Mouse (Mus musculus): ENCODE measurements around the gene Fryl. TPM values are rescaled to one million over a fixed set of nuclear protein-coding genes. Genes with fewer than 3 reads are reported as not detected.

Gene Fryl
- polyA plus RNA-seq, 1 experiment: 35.4 TPM

DNA sequence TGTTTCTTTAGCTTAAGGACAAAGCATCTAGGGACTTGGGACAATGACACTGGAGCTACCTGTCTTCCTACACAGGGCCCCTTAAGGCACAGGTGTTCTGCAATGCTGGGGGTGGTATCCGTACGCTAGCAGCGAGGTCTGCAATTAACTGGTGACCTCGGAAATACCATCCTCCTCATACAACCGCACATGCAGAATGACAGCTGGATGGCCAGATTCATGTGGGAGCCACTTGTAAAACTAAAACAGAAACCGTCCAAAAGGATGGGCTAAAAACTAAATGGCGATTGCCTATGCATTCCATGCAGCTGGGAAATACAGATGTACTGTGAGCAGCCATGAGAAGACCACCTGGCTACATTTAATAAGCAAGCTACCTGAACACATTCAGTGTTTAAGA is 34.6 kb downstream of the Fryl start:
- DNase-seq (ENCODE audit: low spot score): no peak

DNA sequence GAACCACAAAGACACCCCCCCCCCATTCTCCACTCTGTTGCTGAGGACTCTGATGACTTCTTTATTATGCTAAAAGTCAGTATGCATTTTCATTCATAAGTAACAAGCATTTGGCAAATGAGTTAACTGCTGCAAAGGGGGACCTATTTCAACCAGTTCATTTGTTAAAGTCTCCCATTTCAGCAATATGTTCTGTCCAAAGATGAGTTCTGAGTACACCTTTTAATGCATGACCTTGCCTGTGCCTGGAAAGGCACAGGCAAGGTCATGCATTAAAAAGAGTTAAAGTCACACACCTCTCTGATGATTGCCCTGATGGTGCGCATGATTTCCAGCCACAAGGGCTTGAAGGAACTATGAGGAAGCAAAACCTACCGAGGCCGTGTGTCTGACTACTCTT is 36.7 kb downstream of the Fryl start:
- DNase-seq (ENCODE audit: low spot score): no peak

DNA sequence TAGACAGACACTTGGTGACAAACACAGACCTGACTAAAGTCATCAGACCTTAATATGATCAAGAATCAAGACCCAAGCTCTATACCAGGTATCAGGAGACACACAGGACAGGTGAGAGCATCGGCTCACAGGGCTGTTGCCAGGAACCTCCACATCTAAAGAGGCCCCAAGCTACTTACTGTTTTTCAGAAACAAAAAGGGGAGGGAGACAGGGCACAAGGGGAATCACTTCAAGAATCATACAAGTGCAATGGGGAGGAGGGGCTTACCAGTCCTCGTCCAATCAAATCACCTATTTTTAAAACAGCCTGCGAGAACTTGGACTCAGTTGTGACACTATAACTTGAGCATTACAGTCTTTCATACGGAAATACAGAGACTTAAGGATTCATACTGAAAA is 38.4 kb downstream of the Fryl start:
- no peak for DNase-seq (ENCODE audit: low spot score)

DNA sequence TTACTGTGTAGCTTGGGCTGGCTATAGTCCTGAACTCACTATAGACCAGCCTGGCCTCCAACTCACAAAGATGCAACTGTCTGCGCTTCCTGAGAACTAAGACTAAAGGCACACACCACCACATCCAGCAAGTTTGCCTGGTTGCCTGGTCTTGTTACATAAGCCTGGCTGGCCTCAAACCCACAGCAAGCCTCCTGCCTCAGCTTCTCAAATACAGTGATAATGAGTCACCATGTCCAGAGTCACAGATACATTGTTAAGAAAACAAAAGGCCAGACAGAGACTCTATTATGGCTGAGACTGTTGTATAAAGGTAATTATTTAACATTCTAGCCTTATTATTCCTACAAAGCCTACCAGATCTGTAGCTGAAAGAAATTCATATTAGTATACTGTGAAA is 39.3 kb downstream of the Fryl start:
- no peak for DNase-seq (ENCODE audit: low spot score)

DNA sequence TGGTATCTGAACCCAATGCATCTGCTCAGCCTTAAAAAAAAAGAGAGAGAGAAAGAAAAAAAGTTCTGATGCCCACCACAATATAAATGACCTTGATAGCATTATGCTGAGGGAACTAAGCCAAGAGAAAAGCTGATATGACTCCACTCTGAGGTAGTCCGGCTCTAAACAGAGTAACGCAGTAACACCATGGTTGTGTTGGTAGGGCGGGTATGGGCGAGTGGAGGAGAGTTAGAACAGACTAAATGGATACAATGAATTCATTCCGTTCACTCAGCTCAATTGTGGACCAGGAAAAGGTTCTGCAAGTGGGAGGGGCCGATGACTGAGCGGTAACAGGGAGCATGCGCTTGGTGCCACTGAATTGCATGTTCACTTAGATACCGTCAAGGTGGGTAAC is 40.4 kb downstream of the Fryl start:
- DNase-seq (ENCODE audit: low spot score): no peak

DNA sequence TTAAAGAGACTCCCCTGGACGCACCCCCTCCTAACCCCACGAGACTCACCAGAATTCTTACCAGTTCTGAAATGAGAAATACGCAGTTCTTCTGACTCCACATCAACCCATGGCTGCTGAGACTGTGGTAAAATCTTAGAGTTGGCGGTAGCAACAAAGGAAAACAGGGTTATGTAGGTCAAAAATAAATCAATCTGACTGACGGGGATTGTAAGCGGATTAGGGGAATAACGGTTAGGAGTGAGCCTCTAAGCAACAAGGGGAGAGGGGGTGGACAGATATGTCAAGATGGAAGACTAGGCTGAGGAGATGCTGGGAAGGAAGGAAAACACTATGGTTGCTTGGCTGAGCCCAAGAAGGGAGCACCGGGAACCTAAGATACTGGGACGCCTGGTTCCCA is 44.0 kb downstream of the Fryl start:
- DNase-seq (ENCODE audit: low spot score): no peak

DNA sequence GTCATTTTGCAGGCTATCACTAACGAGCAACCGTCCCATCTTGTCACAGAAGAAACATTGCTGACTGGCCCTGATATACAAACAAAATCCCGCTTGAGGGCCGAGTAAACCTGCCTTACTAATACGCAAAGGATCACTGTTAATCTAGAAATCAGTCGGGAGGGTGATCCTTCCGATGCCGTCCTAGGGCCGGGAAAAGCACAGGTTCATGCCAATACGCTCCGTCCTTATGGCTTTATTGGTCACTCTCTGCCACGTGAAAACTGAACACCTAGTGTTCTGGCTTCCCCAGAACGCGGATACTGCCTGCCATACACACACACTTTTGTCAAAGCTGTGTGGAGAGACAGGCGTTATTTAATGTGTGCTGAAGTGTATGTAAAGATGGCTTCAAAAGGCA is 44.5 kb downstream of the Fryl start:
- no peak for DNase-seq (ENCODE audit: low spot score)

DNA sequence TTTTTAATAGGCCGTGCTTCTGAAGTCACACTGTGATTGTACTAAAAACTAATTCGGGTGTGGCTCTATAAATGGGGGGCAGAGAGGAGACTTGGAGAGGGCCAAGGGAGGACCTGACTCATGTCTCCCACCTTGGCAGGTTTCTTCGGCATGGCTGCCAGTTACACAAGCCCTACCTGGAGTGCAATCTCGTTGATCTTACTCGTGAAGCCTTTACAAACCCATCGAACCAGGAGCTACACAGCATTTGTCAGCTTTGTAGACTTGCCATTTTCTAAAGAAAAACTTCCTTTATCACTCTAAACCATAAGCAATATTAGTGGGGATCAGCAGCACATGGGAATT is 45.5 kb downstream of the Fryl start:
- no peak for DNase-seq (ENCODE audit: low spot score)

DNA sequence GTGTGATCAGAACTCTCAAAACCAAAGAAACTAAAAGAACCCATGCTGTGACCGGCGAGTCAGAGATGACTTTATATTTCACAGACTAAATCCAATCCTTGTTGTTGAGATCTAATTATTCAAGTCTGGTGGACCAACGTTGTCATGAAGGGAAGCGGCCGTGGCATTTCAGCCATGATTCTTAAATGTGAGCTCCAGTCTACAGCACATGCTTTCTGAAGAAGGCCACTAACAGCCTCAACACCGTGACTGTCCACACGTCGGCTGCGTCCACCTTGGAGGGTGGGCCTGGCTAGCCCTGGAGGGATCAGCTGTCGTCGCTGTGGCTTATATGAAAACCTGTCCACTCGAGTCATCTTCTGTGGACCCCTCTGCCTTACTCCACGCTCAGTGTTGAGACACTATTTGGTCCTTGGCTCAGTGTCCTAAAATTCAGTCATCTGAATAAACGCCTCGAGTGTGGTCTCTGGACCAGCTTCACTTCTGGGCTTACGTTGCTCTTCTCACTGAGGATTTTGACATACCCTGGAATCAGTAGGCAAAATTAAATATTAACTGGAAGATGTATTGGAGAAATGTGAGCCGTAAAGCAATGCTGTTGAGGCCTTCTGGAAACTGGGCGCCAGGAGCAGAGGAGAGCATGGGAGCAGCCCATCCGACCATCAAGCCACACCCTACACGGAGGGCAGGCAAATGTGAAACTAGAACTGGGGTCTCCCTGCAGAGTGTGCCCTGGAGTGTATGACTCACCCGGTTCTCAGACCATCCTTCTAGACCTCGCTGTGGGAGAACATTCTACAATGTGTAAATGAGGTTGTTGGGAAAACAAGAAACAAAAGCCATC is 46.1 kb downstream of the Fryl start:
- DNase-seq (ENCODE audit: low spot score): no peak

DNA sequence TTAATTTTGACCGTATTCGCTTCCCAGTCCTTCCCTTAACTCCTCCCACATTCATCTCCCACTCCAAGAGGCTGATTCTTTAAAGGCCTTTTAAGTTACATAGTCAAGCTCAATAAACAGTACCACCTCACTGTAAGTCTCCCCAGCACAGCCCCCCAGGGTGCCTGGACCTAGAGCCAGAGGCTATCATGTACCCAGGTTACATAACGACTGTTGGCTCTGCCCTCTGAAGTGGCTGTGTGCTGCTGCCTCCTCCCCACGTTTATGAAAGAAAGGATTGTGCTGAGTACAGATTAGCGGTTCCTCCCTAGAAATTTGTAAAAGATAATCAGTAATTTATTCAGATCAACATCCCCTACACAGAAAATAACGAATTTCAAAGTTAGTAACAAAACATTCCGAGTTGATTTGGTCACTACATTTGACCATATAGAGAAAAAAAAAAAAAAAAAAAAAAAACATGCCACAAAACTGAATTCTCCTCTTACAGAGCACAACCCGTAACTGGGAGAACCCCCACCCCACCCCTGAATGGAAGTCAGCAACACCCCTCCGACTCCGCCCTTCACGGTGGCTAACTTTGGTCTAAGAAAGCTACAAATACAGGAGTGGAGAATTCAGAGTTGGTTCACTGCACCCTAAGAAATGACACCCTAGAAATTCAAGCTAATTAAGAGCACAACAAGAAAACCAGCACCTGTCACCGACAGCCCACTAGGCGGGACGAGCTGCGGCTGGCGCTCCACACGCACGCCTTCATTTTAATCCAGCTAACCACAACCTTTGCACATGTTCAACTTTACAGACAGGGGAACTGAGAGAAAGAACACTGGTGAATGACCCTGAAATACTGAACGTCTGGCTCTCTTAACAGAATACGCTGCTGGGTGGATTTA is 47.0 kb downstream of the Fryl start:
- DNase-seq (ENCODE audit: low spot score): no peak

DNA sequence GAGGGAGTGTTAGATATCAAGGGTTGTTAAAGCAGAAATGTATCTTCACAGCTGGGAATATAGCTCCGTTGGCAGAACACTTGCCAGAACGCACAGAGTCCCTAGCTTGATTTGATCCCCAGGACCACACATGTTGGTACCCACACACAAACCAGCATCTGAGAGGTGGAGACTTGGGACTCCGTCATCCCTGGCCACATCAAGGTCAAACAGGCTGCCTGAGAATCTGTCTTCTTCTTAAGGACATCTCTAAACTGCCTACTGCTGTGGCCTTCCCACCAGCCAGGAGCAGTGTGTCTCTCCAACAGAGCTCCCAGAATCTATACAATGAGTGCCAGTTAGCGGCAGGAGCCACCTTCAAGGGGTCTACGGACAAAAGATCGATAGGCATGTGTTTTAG is 47.8 kb downstream of the Fryl start:
- no peak for DNase-seq (ENCODE audit: low spot score)

DNA sequence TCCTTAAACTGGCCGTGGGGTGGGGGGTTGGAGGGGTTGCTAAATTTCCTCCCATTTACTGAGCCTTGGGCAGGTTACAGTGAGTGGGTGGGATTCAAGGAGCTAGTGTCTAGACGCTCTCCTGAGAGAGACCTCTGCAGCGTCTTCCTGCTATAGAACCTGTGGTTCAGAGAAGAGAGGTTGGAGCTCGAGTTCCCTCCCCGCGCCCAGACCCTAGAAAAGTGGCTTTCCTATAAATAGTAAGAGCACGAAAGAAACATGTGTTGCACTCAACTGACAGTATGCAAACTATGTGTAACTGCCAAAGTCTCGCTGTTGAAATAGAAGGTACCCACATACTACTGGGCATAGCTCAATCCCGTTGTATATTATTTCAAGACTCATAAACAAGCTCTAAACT is 49.7 kb downstream of the Fryl start:
- no peak for DNase-seq (ENCODE audit: low spot score)

DNA sequence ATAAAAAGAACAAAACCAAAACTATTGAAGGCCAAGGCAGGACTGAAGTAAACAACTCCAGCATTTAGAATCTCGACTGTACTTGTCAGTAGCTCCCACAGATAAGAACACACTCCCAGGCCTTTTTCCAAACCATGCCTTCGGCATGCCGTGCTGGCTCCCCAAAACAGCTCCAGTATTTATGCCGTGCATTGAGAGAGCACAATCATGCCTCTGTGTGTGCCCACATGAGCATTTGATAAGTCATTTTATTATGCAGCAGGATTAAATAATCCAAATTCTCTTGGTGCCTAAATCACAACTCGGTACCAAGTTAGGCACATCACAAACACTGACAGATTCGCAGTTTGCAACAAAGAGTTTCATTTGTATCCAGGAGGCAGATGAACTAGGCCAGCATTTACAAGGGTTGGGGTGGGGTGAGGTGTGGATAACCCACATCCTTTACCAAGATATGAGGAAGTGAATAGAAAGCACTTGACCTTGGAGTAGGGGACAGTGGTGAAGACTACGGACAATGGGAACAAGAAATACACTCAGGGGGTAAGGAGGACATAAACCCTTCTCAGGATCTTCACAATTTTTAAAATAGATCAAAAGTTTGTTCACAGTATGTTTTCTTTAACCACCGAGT is 50.3 kb downstream of the Fryl start:
- no peak for DNase-seq (ENCODE audit: low spot score)

DNA sequence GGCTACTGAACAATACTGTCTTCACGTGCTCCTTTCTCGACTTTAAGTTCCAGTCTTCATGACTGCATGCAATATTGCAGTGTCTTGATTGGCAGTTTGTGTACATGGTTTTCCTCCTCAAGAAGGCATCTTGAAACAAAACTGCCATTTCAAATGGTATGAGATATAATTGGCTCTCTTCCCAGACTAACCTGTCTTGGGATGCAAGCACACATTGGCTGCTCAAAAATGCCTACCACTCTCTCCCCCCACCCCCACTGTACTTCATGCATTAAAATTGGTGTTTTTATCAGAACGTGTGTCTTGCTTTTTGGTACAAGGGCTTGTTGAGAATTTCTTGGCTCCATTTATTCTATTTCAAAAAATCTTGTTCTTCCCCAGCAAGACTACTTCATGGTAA is 51.4 kb downstream of the Fryl start:
- no peak for DNase-seq (ENCODE audit: low spot score)

DNA sequence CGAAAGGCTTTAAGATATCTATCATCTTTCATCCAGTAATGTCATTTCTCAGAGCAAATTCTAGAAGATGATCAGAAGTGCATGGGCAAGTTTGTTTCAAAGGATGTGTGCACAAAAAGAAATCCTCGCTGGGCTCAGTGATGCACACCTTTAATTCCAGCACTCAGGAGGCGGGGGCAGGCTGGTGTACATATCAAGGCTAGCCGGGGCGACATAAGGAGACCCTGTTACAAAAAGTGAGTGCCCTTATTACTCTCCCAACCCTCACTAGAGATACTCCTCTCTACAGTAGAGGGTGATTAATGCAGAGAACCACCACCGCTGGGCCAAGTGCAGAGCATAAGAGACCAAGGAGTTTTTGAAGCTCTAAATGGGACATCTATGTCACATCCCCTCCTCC is 53.9 kb downstream of the Fryl start:
- DNase-seq (ENCODE audit: low spot score): no peak

DNA sequence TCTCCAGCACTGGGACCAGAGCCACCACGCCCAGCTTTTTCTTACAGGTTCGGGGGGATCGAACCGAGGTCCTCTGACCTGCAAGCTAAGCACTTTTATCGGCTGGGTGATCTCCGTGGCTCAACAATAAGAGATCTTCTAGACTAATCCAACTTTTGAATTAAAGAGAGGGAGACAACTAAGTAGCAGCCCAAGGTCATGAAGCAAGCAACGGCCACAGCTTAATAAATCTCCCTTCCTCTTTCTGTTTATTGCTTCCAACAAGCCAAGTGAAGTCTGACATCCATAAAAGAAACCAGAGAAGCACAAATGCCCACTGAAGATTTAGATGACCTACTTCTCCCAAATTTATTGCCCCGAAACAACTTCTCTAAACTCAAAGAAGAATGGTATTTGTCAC is 54.3 kb downstream of the Fryl start:
- no peak for DNase-seq (ENCODE audit: low spot score)

DNA sequence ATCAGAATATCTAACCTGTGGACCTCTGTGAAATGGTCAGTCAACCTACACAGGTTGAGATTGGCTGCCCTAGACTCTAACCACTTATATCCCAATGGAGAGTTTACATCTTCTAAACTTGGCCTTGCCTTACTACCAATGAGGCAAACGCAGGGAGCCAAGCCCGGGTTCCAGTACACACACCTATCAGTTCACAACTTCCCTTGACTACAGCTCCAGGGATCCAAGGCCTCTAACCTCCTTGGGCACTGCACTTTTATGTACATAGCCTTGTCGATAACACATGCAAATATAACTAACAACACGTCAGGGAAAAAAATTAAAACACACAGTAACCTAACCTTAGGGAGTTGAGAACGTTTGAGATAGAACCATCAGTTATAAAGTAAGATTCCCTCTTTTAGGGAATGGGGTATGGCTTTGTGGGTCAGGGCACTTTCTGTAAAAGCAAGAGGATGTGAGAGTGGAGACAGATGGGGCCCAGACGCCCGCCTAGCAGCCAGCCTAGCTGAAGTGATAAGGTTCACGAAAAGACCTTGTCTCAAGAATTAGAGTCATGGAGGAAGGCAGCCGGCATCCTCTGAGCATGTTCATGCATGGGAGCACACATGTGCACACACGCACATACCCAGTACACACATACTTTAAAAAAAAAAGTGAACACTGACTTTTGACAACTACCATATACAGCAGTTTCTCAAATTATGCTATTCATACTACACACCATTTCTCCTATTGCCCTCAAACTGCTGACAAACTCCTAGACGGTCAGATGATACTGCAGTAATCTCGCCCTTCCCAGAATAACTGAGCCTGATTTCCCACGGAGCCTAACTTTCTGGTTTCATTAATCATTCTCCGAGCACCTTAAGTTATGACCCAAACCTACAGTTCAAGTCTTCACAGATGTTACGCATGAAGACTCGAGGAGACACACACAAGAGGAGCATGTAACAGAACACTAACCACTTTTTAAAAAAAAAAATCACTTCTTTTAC is 55.7 kb downstream of the Fryl start:
- DNase-seq (ENCODE audit: low spot score): no peak

DNA sequence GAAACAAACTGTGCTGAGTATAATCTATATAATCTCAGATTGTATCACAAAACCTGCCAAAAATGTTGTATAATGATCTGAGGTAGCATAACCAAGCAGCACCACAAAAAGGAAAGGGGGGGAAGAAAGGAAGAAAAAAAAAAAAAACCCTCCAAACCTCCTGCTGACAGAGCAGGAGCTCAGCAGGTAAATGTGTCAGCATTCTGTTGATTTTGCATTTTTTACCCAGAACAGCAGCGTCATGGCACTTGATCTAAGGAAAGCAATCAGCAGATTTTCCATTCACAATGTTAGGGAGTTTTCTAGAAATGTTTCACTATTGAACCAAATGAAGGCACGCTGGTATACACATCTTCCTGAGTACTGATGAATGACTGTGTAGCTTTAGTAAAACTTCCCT is 56.8 kb downstream of the Fryl start:
- no peak for DNase-seq (ENCODE audit: low spot score)

DNA sequence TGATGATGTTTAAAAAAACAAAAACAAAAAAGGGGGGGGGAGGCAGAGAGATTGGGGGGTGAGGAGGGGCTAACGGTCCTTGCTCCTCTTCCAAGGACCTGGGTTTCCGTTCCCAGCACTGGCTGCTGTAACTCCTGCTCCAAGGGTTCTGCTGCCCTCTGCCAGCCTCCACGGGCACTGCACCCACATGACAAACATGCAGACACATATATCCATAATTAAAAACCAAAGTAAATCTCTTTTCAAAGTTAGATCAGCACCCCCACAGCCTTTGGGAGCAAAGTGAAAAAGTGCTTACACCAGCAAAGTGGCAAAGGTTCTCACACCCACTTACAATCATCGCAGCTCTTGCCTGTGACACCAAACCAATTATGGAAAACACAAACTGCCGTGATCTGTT is 57.7 kb downstream of the Fryl start:
- no peak for DNase-seq (ENCODE audit: low spot score)

DNA sequence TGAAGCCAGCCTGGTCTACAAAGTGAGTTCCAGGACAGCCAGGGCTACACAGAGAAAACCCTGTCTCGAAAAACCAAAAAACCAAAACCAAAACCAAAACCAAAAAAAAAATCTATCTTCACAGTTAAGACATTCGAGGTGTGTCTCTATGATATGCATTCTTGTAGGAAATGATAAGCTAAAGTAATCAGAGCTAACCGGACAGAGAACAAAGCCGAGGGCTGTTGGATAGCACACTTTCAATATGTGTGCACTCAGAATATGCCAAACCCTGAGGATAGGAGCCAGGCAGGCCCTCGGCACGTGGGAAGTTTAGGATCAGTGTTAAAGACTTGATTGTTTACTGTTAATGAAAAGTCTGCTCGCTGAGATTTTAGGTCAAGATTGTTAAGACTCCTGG is 58.6 kb downstream of the Fryl start:
- no peak for DNase-seq (ENCODE audit: low spot score)

DNA sequence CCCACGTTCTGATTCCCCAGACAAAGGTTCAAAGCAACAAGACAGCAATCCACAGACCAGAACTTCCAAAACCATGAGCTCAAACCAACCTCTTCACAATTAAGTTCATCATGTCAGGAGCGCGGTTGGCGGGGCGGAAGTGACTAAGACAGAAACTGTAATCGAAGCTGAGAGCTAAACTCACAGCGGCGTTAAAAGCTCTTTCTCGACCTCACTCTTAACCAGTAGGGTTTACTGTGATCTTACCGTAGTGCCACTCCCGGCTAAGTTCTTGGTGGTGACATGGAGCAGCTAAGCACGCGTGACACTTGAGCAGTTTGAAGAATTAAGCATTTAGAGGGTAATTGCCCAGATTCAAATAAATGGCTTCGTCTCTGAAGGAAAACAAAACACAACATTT is 61.7 kb downstream of the Fryl start:
- DNase-seq (ENCODE audit: low spot score): no peak
